Mouse (Mus musculus) intestine, embryonic 14.5 days (tissue): ENCODE measurements around the gene Naa80. TPM values are rescaled to one million over a fixed set of nuclear protein-coding genes. Genes with fewer than 3 reads are reported as not detected.

Experiments
- ATAC-seq: fragments of 200-750 bp; cut with Nextera tagmentation; replicated peaks from 2 replicates; pipeline ENCODE4 v1.8.0; 2017; ENCODE audit warnings: low read depth, moderate number of reproducible peaks, moderate TSS enrichment, moderate library complexity; ENCODE audit not compliant: low FRiP score, low TSS enrichment
- DNase-seq: peaks from one replicate; pipeline ENCODE4 v3.0.0-alpha.2; 2018; ENCODE audit warnings: low spot score
- H3K27ac ChIP-seq: fragments of 300-500 bp; sonication (generic); 2 replicates; pipeline ENCODE4 v1.5.1; 2014; ENCODE audit warnings: low read depth, mild to moderate bottlenecking, control low read depth
- H3K27me3 ChIP-seq: fragments of 300-500 bp; sonication (generic); replicated peaks from 2 replicates; pipeline ENCODE4 v1.6.1; 2014; ENCODE audit warnings: low read length, control low read depth; ENCODE audit not compliant: control insufficient read depth, insufficient read depth
- H3K36me3 ChIP-seq: fragments of 300-500 bp; sonication (generic); 2 replicates; pipeline ENCODE4 v1.6.1; 2014; ENCODE audit warnings: low read length, control low read depth; ENCODE audit not compliant: control insufficient read depth, insufficient read depth
- H3K4me1 ChIP-seq: fragments of 300-500 bp; sonication (generic); replicated peaks from 2 replicates; pipeline ENCODE4 v1.6.1; 2014; ENCODE audit warnings: low read length, control low read depth, mixed read lengths; ENCODE audit not compliant: control insufficient read depth, insufficient read depth
- H3K4me2 ChIP-seq: fragments of 300-500 bp; sonication (generic); 2 replicates; pipeline ENCODE4 v1.6.1; 2014; ENCODE audit warnings: low read length
- H3K4me3 ChIP-seq: fragments of 300-500 bp; sonication (generic); 2 replicates; pipeline ENCODE4 v1.5.1; 2014; ENCODE audit warnings: low read depth, low read length, control low read depth, mixed read lengths
- H3K9ac ChIP-seq: fragments of 300-500 bp; sonication (generic); 2 replicates; pipeline ENCODE4 v1.6.1; 2014; ENCODE audit warnings: mild to moderate bottlenecking, low read length
- H3K9me3 ChIP-seq: fragments of 300-500 bp; sonication (generic); 2 replicates; pipeline ENCODE4 v1.6.1; 2016; ENCODE audit warnings: low read length, control low read depth; ENCODE audit not compliant: control insufficient read depth
- WGBS: fragments of 180-500 bp; shearing (Covaris S2); extraction: QIAGEN DNeasy Blood & Tissue Kit; methylation state at CpG from one replicate; pipeline ENCODE4 v1.1.7; 2014; 5-methylcytosine and 5-hydroxymethylcytosine counted together
- polyA plus RNA-seq: library from polyadenylated mRNA; unstranded; fragments of >200 nt; fragmentation: Nextera tagmentation; extraction: Ambion mirVana; gene quantifications from 2 replicates; pipeline ENCODE4 v1.2.1, GENCODE M21; 2014

Naa80 gene
- polyA plus RNA-seq, 1 experiment from 2014 or later = 14.7 TPM

DNA sequence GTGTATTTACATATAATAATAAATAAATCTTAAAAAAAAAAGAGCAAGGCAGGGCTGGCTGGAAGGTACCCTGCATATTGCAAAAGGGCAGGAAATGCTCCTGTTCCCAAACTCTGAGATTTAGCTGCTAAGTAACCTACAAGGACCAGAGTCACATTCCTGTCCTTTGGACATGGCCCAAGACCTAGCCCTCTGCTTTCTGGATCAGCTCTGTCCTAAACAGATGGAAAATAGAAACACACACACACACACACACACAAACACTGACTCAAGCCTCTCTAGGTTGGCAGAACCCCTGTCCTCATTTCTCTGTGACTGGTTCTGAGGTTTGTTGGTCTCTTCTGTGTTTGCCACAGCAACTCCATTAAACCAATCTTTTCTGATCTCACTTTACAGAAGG lies 42.3 kb downstream of the Naa80 start:
- DNase-seq (no peak), ATAC-seq (no peak)
- Histone ChIP-seq H3K27ac (no peak overlapping the region), H3K36me3 (peaks cover 68% of the 10 kb centered on the region), H3K9ac (no peak overlapping the region), H3K4me3 (no peak overlapping the region), H3K4me2 (no peak overlapping the region), H3K27me3 (no peaks in the 10 kb centered on the region), H3K9me3 (no peaks in the 10 kb centered on the region), H3K4me1 (peaks cover 29% of the 10 kb centered on the region)

GRCm38 (mm10) chr9:107624539-107624938 lies 45.9 kb downstream of the Naa80 start:
- Histone ChIP-seq H3K9me3 (no peaks in the 10 kb centered on the region), H3K27me3 (no peaks in the 10 kb centered on the region), H3K9ac (no peak overlapping the region), H3K36me3 (peaks cover 41% of the 10 kb centered on the region), H3K4me1 (peaks cover 48% of the 10 kb centered on the region), H3K4me3 (no peak overlapping the region), H3K27ac (no peak overlapping the region), H3K4me2 (no peak overlapping the region)
- WGBS = 80% methylated on average over 5 of the region's 5 CpGs
- no peak for ATAC-seq
- DNase-seq = no peak

DNA sequence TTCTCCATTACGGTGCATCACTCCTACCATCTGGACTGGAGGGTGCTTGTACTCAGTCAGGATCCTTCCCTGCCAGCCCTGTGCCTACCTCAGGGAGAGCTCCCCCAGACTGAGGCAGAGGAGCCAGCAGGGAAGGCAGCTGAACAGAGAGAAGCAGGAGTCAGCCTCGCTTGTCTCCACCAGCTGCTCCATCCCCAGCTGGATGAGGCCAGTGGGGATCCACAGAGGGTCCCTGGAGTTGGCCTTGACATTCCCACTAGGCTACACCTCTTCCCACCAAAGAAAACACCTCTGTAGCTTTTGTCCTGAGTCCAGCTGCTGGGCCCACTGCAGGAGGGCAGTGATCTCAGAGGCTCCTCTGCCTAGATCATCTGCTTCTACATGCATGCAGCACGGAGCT lies 46.3 kb downstream of the Naa80 start:
- Histone ChIP-seq H3K4me3 (no peak overlapping the region), H3K36me3 (peaks cover 38% of the 10 kb centered on the region), H3K9ac (no peak overlapping the region), H3K4me2 (no peak overlapping the region), H3K9me3 (no peaks in the 10 kb centered on the region), H3K27me3 (no peaks in the 10 kb centered on the region), H3K27ac (no peak overlapping the region), H3K4me1 (peaks cover 48% of the 10 kb centered on the region)
- DNase-seq = no peak
- no peak for ATAC-seq
- 89% methylated on average over 3 of the region's 3 CpGs for WGBS

DNA sequence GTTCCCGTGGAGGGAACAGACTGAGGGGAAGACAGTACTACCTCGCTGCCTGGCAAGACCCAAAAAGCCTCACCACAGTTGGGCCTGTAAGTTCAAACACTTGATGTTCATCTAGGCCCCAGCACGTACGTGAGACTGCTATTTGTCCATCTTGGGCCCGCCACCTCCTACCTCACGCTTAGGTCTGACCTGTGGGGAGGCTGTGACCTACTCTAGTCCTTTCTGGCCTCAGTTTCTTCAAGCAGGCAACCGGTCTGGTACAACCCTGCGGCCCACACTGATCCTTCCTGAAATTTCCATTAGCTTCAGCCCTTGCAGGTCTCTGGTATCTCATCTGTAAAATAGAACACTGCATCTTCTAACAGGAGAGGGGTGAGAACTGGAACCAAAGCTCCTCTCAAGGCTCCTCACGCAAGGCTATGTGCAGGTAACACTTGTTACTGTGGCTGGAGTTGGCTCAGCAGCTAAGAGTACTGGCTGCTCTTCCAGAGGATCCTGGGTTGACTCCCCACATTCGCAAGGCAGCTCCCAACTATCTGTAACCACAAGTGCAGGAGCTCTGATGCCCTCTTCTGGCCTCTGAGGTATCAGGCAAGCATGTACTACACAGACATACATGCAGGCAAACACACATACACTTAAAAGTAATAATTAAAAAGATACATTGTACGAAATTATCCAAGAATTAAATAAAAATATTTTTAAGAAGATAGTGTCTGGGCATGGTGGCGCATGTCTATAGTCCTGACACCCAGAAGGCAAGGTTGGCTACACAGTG lies 46.9 kb downstream of the Naa80 start:
- WGBS = 92% methylated on average over 12 of the region's 12 CpGs
- H3K4me1 ChIP-seq = peaks cover 52% of the 10 kb centered on the region
- no peak for ATAC-seq
- no peak overlapping the region for H3K4me3 ChIP-seq
- H3K9ac ChIP-seq = no peak overlapping the region
- peaks cover 32% of the 10 kb centered on the region for H3K36me3 ChIP-seq
- no peak for DNase-seq
- H3K9me3 ChIP-seq = no peaks in the 10 kb centered on the region
- H3K27ac ChIP-seq = no peak overlapping the region
- H3K4me2 ChIP-seq = no peak overlapping the region
- H3K27me3 ChIP-seq = no peaks in the 10 kb centered on the region

DNA sequence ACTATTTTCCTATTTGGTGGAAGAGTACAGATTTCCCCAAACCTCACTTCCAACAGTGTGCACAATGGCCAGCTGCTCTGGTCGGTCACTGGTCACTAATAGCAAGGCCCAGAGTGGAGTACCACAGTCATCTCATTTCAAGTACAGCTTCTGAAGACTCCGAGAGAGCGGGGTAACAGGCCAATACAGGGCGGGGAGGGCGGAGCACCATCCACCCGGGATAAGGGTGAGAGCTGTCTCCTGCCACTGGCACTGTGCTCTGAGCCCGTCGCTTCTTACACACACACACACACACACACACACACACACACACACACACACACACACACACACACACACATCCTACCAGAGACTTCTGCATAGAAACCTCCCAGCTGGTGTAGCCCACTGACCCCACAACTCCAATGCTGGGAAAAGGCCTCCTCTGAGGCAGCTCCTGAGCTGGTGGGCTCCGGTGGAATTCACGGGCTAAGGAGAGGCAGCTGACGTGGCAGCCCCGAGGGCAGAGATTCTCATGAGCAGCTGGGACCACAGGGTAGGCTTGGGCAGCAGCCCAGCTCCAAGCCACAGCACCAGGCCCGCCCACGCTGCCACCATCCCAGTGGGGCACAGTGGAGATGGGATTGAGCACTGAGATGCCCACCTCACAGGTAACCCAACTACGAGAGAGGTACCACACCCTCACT lies 47.6 kb downstream of the Naa80 start:
- peak overlapping the region; percentile 3 for H3K4me2 ChIP-seq
- no peak overlapping the region; the same call in 1 of the 2 replicates for H3K9ac ChIP-seq
- no peak for DNase-seq
- ATAC-seq = peak; percentile 33
- 44% methylated on average over 15 of the region's 15 CpGs for WGBS
- no peaks in the 10 kb centered on the region for H3K9me3 ChIP-seq
- H3K27ac ChIP-seq = peak overlapping the region; percentile 75
- peaks cover 55% of the 10 kb centered on the region for H3K4me1 ChIP-seq
- no peaks in the 10 kb centered on the region for H3K27me3 ChIP-seq
- H3K36me3 ChIP-seq = peaks cover 31% of the 10 kb centered on the region
- H3K4me3 ChIP-seq = no peak overlapping the region

- Histone ChIP-seq H3K36me3 (peaks cover 31% of the 10 kb centered on the region), H3K4me2 (peak overlapping the region; percentile 3), H3K9ac (peak overlapping the region; percentile 37; the same call in 1 of the 2 replicates), H3K27ac (peak overlapping the region; percentile 75), H3K4me3 (no peak overlapping the region), H3K27me3 (no peaks in the 10 kb centered on the region), H3K4me1 (peaks cover 60% of the 10 kb centered on the region), H3K9me3 (no peaks in the 10 kb centered on the region)
- peak; percentile 53 for ATAC-seq
- DNase-seq = peak; percentile 95
- WGBS = 0% methylated on average over 2 of the region's 2 CpGs
Measured at GRCm38 (mm10) chr9:107626844-107627277, 48.2 kb downstream of the Naa80 start.

- peak overlapping the region; percentile 37 for H3K9ac ChIP-seq
- peak overlapping the region; percentile 75 for H3K27ac ChIP-seq
- no peaks in the 10 kb centered on the region for H3K27me3 ChIP-seq
- no peak overlapping the region for H3K4me3 ChIP-seq
- peaks cover 67% of the 10 kb centered on the region for H3K4me1 ChIP-seq
- peak overlapping the region; percentile 3 for H3K4me2 ChIP-seq
- no peak for DNase-seq
- peaks cover 32% of the 10 kb centered on the region for H3K36me3 ChIP-seq
- no peak for ATAC-seq
- H3K9me3 ChIP-seq = no peaks in the 10 kb centered on the region
- 40% methylated on average over 20 of the region's 20 CpGs for WGBS
Measured at GRCm38 (mm10) chr9:107627387-107628255, 48.9 kb downstream of the Naa80 start.

DNA sequence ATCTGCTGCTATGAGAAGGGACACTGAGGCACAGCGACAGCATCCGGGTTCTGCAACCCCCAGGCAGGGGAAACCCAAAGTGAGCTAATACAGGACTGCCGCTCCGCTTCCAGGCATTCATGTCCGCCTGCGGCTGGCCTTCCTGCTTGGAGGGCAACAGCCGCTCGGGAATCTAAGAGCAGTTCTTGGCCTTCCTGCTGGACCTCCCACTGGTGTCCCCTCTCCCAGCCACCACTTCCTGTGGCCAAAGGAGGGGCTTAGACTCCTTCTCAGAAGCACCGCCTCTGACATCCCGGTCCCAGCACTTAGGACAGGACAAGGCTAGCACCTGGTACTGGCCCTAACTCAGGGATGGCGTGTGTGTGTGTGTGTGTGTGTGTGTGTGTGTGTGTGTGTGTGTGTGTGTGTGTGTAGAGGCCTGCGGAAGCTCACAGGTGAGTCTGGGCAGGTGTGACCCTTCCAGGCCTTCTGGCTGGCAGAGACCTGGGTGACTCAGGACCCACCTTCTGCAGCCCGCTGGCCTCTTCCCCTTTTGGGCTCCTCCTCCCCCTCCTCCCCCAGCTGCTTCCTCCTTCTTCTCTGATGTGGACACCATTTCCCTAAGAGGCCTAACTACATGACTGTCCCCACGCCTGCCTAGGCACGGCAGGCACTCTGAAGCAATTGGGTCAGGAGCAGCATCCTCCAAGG lies 50.2 kb downstream of the Naa80 start:
- H3K27me3 ChIP-seq = no peaks in the 10 kb centered on the region
- peaks cover 70% of the 10 kb centered on the region for H3K4me1 ChIP-seq
- H3K4me3 ChIP-seq = no peak overlapping the region
- 0 out of 2 replicates have a peak overlapping the region, but pooled peaks have one; percentile 20 for H3K4me2 ChIP-seq
- WGBS = 46% methylated on average over 15 of the region's 15 CpGs
- H3K9me3 ChIP-seq = no peaks in the 10 kb centered on the region
- H3K27ac ChIP-seq = peak overlapping the region; percentile 55; the same call in 1 of the 2 replicates
- H3K36me3 ChIP-seq = peaks cover 26% of the 10 kb centered on the region
- H3K9ac ChIP-seq = no peak overlapping the region
- ATAC-seq = no peak
- DNase-seq = no peak
